Mouse (Mus musculus) intestine, embryonic 16.5 days (tissue): ENCODE measurements around the gene Arl15. TPM values are rescaled to one million over a fixed set of nuclear protein-coding genes. Genes with fewer than 3 reads are reported as not detected.

ENCODE experiments used
- ATAC-seq: fragments of 200-750 bp; cut with Nextera tagmentation; 2 replicates; pipeline ENCODE4 v1.8.0; 2017; ENCODE audit warnings: moderate TSS enrichment, moderate library complexity
- H3K27ac ChIP-seq: fragments of 300-500 bp; sonication (generic); 2 replicates; pipeline ENCODE4 v1.5.1; 2014; ENCODE audit warnings: mild to moderate bottlenecking, low read length
- H3K27me3 ChIP-seq: fragments of 300-500 bp; sonication (generic); replicated peaks from 2 replicates; pipeline ENCODE4 v1.6.1; 2014; ENCODE audit warnings: low read length, control low read depth, mixed read lengths; ENCODE audit not compliant: control insufficient read depth, insufficient read depth
- H3K36me3 ChIP-seq: fragments of 300-500 bp; sonication (generic); 2 replicates; pipeline ENCODE4 v1.6.1; 2014; ENCODE audit warnings: low read length, control low read depth; ENCODE audit not compliant: control insufficient read depth, insufficient read depth
- H3K4me1 ChIP-seq: fragments of 300-500 bp; sonication (generic); 2 replicates; pipeline ENCODE4 v1.6.1; 2014; ENCODE audit warnings: low read length, control low read depth, mixed read lengths; ENCODE audit not compliant: control insufficient read depth, insufficient read depth
- H3K4me2 ChIP-seq: fragments of 300-500 bp; sonication (generic); 2 replicates; pipeline ENCODE4 v1.6.1; 2014; ENCODE audit warnings: low read depth, low read length, control low read depth
- H3K4me3 ChIP-seq: fragments of 300-500 bp; sonication (generic); 2 replicates; pipeline ENCODE4 v1.5.1; 2014; ENCODE audit warnings: mild to moderate bottlenecking, low read length
- H3K9ac ChIP-seq: fragments of 300-500 bp; sonication (generic); 2 replicates; pipeline ENCODE4 v1.6.1; 2014; ENCODE audit warnings: low read depth, low read length
- H3K9me3 ChIP-seq: fragments of 300-500 bp; sonication (generic); 2 replicates; pipeline ENCODE4 v1.6.1; 2016; ENCODE audit warnings: low read length, control low read depth; ENCODE audit not compliant: control insufficient read depth
- WGBS: fragments of 180-500 bp; shearing (Covaris S2); extraction: QIAGEN DNeasy Blood & Tissue Kit; methylation state at CpG from one replicate; pipeline ENCODE4 v1.1.7; 2014; 5-methylcytosine and 5-hydroxymethylcytosine counted together
- polyA plus RNA-seq: library from polyadenylated mRNA; unstranded; fragments of >200 nt; fragmentation: Nextera tagmentation; extraction: Ambion mirVana; gene quantifications from 2 replicates; pipeline ENCODE4 v1.2.1, GENCODE M21; 2015

Gene Arl15
- polyA plus RNA-seq, 1 experiment from 2014 or later, result 10.6 TPM

DNA sequence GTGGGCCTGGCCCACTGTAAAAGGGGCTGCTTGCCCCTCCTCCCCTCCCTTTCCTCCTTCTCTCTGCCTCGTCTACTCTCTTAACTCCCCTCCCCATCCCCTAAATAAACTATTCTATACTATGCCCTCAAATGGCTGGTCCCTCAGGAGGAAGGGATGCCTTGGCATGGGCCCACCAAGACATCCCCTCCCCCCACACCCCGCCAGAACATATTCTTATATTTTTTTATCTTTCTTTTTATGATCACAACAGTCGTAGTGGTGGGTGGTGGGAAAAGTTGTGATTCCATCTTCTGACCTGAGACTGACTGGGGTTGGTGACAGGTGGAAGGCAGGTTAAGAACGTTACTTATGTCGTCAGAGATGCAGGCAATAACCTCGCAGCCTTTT lies 22.1 kb downstream of the Arl15 start:
- Histone ChIP-seq H3K36me3 (no peaks in the 10 kb centered on the region), H3K4me1 (peaks cover 16% of the 10 kb centered on the region), H3K9me3 (no peaks in the 10 kb centered on the region), H3K4me2 (no peak overlapping the region), H3K9ac (no peak overlapping the region), H3K27ac (no peak overlapping the region), H3K27me3 (no peaks in the 10 kb centered on the region), H3K4me3 (no peak overlapping the region)
- no peak for ATAC-seq
- WGBS, result 76% methylated on average over 6 of the region's 6 CpGs

DNA sequence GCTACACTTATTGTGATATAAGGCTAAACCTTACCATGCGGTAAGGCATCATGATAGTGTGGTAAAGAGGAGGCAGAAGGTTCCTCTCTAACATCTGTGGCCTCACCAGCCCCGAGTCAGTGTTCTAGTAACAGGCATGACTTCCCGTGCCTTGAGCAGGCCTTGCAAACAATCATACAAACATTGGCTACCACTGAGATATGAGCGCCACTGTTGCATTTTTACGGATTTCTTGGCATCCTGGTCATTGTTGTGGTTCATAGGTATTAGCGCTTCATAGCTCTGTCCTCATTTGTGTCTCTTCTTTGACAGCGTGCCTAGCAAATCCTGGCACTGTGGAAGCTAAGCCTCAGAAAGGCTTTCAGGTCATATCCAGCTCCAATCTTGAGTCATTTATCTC lies 24.7 kb downstream of the Arl15 start:
- Histone ChIP-seq H3K4me2 (no peak overlapping the region), H3K9ac (no peak overlapping the region)

DNA sequence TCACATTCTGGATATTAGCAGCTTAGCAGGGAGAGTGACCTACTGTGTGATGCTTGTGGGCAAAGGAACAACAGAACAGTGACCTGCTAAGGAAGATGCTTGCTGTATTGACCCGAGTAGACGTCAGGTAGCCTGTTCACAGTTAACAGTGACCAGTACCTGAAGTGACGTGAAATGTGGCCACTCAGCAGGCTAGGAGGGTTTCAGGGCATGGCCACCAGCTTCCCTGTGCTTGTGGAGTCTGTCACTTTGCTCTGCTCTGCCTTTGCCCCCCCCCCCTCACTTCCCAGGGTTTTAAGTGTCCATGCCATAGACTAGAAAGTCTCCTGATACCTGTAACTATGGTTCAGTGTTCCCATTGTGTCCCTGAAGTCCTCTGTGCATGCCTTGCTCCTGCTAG lies 25.9 kb downstream of the Arl15 start:
- Histone ChIP-seq H3K9ac (no peak overlapping the region), H3K4me2 (no peak overlapping the region), H3K9me3 (no peaks in the 10 kb centered on the region), H3K27me3 (no peaks in the 10 kb centered on the region), H3K27ac (no peak overlapping the region), H3K4me1 (peaks cover 9% of the 10 kb centered on the region; the same call in 1 of the 2 replicates), H3K36me3 (no peaks in the 10 kb centered on the region), H3K4me3 (no peak overlapping the region)
- no peak for ATAC-seq
- WGBS, result 80% methylated on average over 3 of the region's 3 CpGs

More for the DNA sequence above, 24.7 kb downstream of the Arl15 start:
- Histone ChIP-seq H3K4me3 (no peak overlapping the region), H3K9me3 (no peaks in the 10 kb centered on the region), H3K27me3 (no peaks in the 10 kb centered on the region), H3K36me3 (no peaks in the 10 kb centered on the region), H3K27ac (no peak overlapping the region), H3K4me1 (peaks cover 9% of the 10 kb centered on the region; the same call in 1 of the 2 replicates)
- 94% methylated on average over 7 of the region's 7 CpGs for WGBS
- no peak for ATAC-seq

DNA sequence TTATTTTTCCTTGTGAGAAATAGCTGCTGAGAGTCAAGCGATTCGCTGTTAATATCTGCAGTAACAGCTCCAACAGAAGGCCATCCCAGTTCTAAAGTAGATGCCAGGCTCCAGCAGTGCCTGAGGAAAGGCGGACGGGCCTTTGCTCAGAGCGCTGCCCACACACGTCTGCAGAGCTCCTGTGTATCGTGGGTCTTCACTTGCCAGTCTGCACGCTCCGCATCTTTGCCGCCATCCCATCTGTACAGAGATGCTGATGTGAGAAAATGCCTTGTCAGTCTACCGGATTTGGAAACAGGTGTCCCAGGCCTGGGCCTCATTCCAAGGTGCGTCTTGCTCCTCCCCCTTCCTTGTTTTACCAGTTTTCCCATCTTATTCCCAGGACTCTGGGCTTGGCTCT lies 27.6 kb downstream of the Arl15 start:
- WGBS, result 90% methylated on average over 12 of the region's 12 CpGs
- no peak for ATAC-seq
- Histone ChIP-seq H3K36me3 (no peaks in the 10 kb centered on the region), H3K27me3 (no peaks in the 10 kb centered on the region), H3K4me1 (no peaks in the 10 kb centered on the region), H3K9ac (no peak overlapping the region), H3K9me3 (no peaks in the 10 kb centered on the region), H3K4me2 (no peak overlapping the region), H3K4me3 (no peak overlapping the region), H3K27ac (no peak overlapping the region)

DNA sequence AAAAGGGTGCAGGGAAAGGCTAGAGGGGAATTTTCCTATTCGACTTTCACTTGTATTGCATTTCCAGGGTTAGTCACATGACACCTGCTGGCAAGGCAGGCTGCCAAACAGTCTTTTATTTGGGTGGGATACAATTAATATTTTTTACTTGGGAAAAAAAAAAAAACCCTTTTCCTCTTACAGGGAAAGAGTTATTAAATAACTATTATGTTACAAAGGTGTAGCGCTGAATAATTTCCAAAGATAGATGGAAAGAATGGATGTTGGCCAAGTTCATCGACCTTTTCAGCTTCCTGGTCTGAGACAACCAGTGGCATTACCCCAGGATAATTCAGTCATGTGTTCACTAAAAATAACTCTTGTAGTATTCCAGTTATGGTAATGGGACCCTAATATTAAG lies 29.7 kb downstream of the Arl15 start:
- Histone ChIP-seq H3K4me2 (no peak overlapping the region), H3K9me3 (no peaks in the 10 kb centered on the region), H3K9ac (no peak overlapping the region), H3K4me1 (no peaks in the 10 kb centered on the region), H3K27ac (no peak overlapping the region), H3K36me3 (no peaks in the 10 kb centered on the region), H3K27me3 (no peaks in the 10 kb centered on the region), H3K4me3 (no peak overlapping the region)
- no peak for ATAC-seq
- WGBS, result 80% methylated on average over 3 of the region's 3 CpGs

DNA sequence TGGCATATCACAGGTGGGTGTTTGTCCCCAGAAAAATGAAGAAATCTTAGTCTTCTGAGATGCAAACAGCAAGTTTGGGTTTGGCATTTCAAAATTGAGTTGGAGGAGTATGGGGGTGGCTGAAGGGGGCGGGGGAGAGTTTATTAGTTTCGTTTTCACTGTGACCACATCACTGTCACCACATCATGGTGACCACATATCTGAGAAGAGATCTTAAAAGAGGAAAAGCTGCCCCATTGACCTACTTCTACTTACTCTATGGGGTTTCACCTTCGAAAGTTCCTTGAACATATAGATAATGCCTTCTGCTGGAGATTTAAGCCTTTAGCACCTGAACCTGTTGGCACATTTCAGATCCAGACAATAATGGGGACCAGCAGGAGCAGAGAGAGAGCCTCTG lies 34.3 kb downstream of the Arl15 start:
- H3K27ac ChIP-seq, result no peak overlapping the region
- H3K36me3 ChIP-seq, result no peaks in the 10 kb centered on the region
- no peak overlapping the region for H3K9ac ChIP-seq
- WGBS, result 90% methylated on average over 3 of the region's 3 CpGs
- no peaks in the 10 kb centered on the region for H3K9me3 ChIP-seq
- no peak for ATAC-seq
- no peaks in the 10 kb centered on the region for H3K4me1 ChIP-seq
- no peaks in the 10 kb centered on the region for H3K27me3 ChIP-seq
- no peak overlapping the region for H3K4me2 ChIP-seq
- H3K4me3 ChIP-seq, result no peak overlapping the region

DNA sequence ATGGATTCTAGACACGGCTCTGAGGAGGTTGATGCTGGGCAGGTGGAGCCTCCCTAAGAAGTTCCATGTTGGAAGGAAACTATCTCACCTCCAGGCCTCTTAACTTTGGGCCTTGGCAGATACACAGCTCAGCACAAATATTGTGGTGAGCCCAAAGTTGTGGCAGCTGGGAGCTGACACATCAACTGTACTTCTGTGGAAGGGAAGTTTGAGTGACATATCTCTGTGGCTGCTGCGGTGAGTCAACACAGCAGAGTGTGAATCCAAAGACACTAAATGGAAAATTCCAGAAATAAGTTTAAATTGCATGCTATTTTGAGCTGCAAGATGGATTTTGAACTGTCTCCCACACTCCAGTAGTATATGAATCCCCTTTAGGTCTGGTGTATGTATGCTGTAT lies 34.8 kb downstream of the Arl15 start:
- Histone ChIP-seq H3K4me2 (no peak overlapping the region), H3K36me3 (no peaks in the 10 kb centered on the region), H3K4me3 (no peak overlapping the region), H3K27me3 (no peaks in the 10 kb centered on the region), H3K4me1 (no peaks in the 10 kb centered on the region), H3K27ac (no peak overlapping the region), H3K9me3 (no peaks in the 10 kb centered on the region), H3K9ac (no peak overlapping the region)
- 90% methylated on average over 2 of the region's 2 CpGs for WGBS
- no peak for ATAC-seq

DNA sequence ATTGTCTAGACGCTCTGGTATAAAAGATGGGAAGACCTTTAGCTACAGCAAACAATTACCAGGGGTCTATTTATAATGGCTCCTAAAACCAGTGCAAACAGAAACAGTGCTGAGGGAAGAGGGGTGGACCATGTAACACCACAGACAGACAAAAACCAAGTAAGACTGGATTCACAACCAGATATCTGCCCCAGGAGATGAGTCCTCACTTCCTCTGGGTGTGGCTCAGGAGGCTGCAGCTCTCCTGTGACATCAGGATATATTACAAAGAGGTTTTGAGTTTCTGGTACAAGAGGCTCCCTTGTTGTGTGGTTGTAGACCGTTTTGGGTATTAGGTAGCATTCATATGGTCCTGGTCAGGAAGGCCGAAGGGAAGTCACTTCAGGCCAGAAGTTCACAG lies 36.5 kb downstream of the Arl15 start:
- H3K36me3 ChIP-seq, result no peaks in the 10 kb centered on the region
- H3K9ac ChIP-seq, result no peak overlapping the region
- H3K4me1 ChIP-seq, result no peaks in the 10 kb centered on the region
- WGBS, result 83% methylated on average over 3 of the region's 3 CpGs
- no peak overlapping the region for H3K4me2 ChIP-seq
- no peaks in the 10 kb centered on the region for H3K27me3 ChIP-seq
- H3K9me3 ChIP-seq, result no peaks in the 10 kb centered on the region
- no peak overlapping the region for H3K27ac ChIP-seq
- ATAC-seq, result no peak
- H3K4me3 ChIP-seq, result no peak overlapping the region

DNA sequence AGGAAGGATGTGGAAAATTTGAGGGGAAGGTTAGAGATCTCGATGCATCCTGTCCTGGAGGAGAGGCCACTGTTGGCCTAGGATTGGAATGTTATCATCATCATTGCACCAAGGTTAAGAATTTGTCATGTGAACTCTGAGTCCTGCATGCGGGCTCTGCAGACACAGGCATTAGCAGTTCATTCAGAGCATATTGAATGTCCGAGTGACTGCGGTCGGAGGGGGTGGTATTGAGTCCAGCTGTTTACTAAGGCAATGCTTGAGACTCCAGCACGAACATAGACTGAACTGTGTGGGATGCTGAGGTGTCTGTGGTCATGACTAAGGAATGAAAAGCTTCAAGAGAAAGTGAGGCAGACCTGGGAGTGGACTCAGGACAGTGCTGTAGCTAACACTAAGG lies 38.6 kb downstream of the Arl15 start:
- H3K4me3 ChIP-seq, result no peak overlapping the region
- H3K9ac ChIP-seq, result no peak overlapping the region
- WGBS, result 89% methylated on average over 6 of the region's 6 CpGs
- no peak for ATAC-seq
- H3K27ac ChIP-seq, result no peak overlapping the region
- H3K36me3 ChIP-seq, result no peaks in the 10 kb centered on the region
- H3K27me3 ChIP-seq, result no peaks in the 10 kb centered on the region
- H3K4me2 ChIP-seq, result no peak overlapping the region
- H3K9me3 ChIP-seq, result no peaks in the 10 kb centered on the region
- H3K4me1 ChIP-seq, result no peaks in the 10 kb centered on the region

DNA sequence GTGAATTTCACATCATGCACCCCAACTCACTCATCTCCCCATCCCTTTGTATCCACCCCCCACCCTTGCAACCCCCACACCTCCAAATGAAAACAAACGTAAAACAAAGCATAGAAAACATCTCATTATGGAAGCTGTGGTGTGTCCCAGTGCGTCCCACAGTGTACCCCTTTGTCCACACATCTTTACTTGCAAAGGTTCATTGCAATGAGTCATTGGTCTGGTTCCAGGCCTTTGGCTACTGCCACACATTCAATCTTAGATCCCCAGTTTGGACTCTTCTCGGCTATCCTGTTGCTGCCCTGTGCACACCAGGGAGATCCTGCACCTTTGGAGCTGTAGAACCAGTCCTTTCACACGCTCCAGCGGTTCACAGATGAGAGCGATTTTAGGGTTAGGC lies 41.6 kb downstream of the Arl15 start:
- H3K9me3 ChIP-seq, result no peaks in the 10 kb centered on the region
- no peak overlapping the region for H3K27ac ChIP-seq
- no peak overlapping the region for H3K4me3 ChIP-seq
- 92% methylated on average over 6 of the region's 6 CpGs for WGBS
- no peak overlapping the region for H3K9ac ChIP-seq
- H3K36me3 ChIP-seq, result no peaks in the 10 kb centered on the region
- H3K27me3 ChIP-seq, result no peaks in the 10 kb centered on the region
- H3K4me1 ChIP-seq, result no peaks in the 10 kb centered on the region
- no peak overlapping the region for H3K4me2 ChIP-seq
- ATAC-seq, result no peak
